Mouse (Mus musculus) MEL (cell line): ENCODE results near the gene Cnot2. TPM values are rescaled to one million over a fixed set of nuclear protein-coding genes. Genes with fewer than 3 reads are reported as not detected.

Source experiments
- DNase-seq: peaks from one replicate; pipeline ENCODE4 v3.0.0; 2011; ENCODE audit warnings: low read depth, low spot score
- H3K27ac ChIP-seq: 2 replicates; pipeline ENCODE4 v1.5.1; 2012; ENCODE audit warnings: low read depth, mild to moderate bottlenecking, control low read depth, low read length, moderate library complexity; ENCODE audit not compliant: control insufficient read depth
- H3K27me3 ChIP-seq, 2 experiments: fragments of 150-350 bp in 1 of 2; sonication (generic) in 1 of 2; 2 replicates each; pipeline ENCODE4 v1.6.1; 2012; ENCODE audit warnings: low read length in 2 of 2, mild to moderate bottlenecking in 2 of 2, improper control_type of control experiment in 1 of 2, moderate library complexity in 1 of 2; ENCODE audit not compliant: insufficient read depth in 2 of 2, control insufficient read depth in 1 of 2
- H3K36me3 ChIP-seq, 2 experiments: 2 replicates each; pipeline ENCODE4 v1.6.1; 2012 to 2014; ENCODE audit warnings: low read length in 2 of 2, improper control_type of control experiment in 1 of 2, inconsistent platforms in 1 of 2, mild to moderate bottlenecking in 1 of 2; ENCODE audit not compliant: insufficient read depth in 2 of 2, control insufficient read depth in 1 of 2
- H3K4me1 ChIP-seq, 2 experiments: fragments of 150-350 bp in 1 of 2; sonication (generic) in 1 of 2; 2 replicates each; pipeline ENCODE4 v1.6.1; 2012; ENCODE audit warnings: low read length in 2 of 2, improper control_type of control experiment in 1 of 2, mild to moderate bottlenecking in 1 of 2; ENCODE audit not compliant: insufficient read depth in 2 of 2, control insufficient read depth in 1 of 2
- H3K4me3 ChIP-seq, 2 experiments: fragments of 150-350 bp in 1 of 2; sonication (generic) in 1 of 2; 2 replicates each; pipeline ENCODE4 v1.5.1; 2012; ENCODE audit warnings: low read depth in 2 of 2, low read length in 2 of 2, mild to moderate bottlenecking in 2 of 2, moderate library complexity in 2 of 2, control low read depth in 1 of 2, improper control_type of control experiment in 1 of 2; ENCODE audit not compliant: control insufficient read depth in 1 of 2, insufficient read depth in 1 of 2
- H3K79me2 ChIP-seq: 2 replicates; pipeline ENCODE4 v1.6.1; 2012; ENCODE audit warnings: mild to moderate bottlenecking, low read length, moderate library complexity; ENCODE audit not compliant: control insufficient read depth, poor library complexity, insufficient read depth
- H3K9ac ChIP-seq: 2 replicates; pipeline ENCODE4 v1.6.1; 2012; ENCODE audit warnings: low read depth, mild to moderate bottlenecking, control low read depth, low read length, moderate library complexity; ENCODE audit not compliant: control insufficient read depth, poor library complexity, severe bottlenecking
- H3K9me3 ChIP-seq: fragments of 150-350 bp; sonication (generic); replicated peaks from 2 replicates; pipeline ENCODE4 v1.6.1; 2012; ENCODE audit warnings: mild to moderate bottlenecking, low read length, improper control_type of control experiment, moderate library complexity; ENCODE audit not compliant: insufficient read depth
- BHLHE40 ChIP-seq: IDR thresholded peaks from 2 replicates; pipeline ENCODE4 v1.6.1; 2012; ENCODE audit warnings: low read depth, mild to moderate bottlenecking, inconsistent platforms, low read length, improper control_type of control experiment, borderline replicate concordance
- CTCF ChIP-seq, 3 experiments: IDR thresholded peaks in 2 of 3; conservative IDR thresholded peaks in 1 of 3; 2 replicates each; pipeline ENCODE4 v1.5.1; 2011 to 2012; ENCODE audit warnings: low read length in 3 of 3, low read depth in 2 of 3, mild to moderate bottlenecking in 2 of 3, improper control_type of control experiment in 1 of 3, inconsistent platforms in 1 of 3, mixed read lengths in 1 of 3, moderate library complexity in 1 of 3; ENCODE audit not compliant: control insufficient read depth in 1 of 3, insufficient read depth in 1 of 3, poor library complexity in 1 of 3, severe bottlenecking in 1 of 3
- E2F4 ChIP-seq: IDR thresholded peaks from 2 replicates; pipeline ENCODE4 v1.6.1; 2011; ENCODE audit warnings: low read depth, low read length, improper control_type of control experiment, borderline replicate concordance
- ELF1 ChIP-seq: IDR thresholded peaks from 2 replicates; pipeline ENCODE4 v1.6.1; 2014; ENCODE audit warnings: low read depth, mild to moderate bottlenecking, inconsistent platforms, low read length, improper control_type of control experiment, moderate library complexity
- EP300 ChIP-seq, 2 experiments: IDR thresholded peaks; 2 replicates each; pipeline ENCODE4 v1.6.1; 2011; ENCODE audit warnings: improper control_type of control experiment in 2 of 2, low read length in 2 of 2, low read depth in 1 of 2, mild to moderate bottlenecking in 1 of 2
- ETS1 ChIP-seq: IDR thresholded peaks from 2 replicates; pipeline ENCODE4 v1.6.1; 2012; ENCODE audit warnings: low read depth, mild to moderate bottlenecking, inconsistent platforms, low read length, improper control_type of control experiment, moderate library complexity
- JUND ChIP-seq: IDR thresholded peaks from 2 replicates; pipeline ENCODE4 v1.6.1; 2011; ENCODE audit warnings: low read depth, mild to moderate bottlenecking, improper control_type of control experiment, low read length
- MEF2A ChIP-seq: IDR thresholded peaks from 2 replicates; pipeline ENCODE4 v1.6.1; 2014; ENCODE audit warnings: low read depth, mild to moderate bottlenecking, inconsistent platforms, low read length, improper control_type of control experiment; ENCODE audit not compliant: poor library complexity, insufficient replicate concordance, severe bottlenecking; ENCODE audit errors: extremely low read depth
- MYC ChIP-seq: IDR thresholded peaks from 2 replicates; pipeline ENCODE4 v1.6.1; 2011; ENCODE audit warnings: low read depth, mild to moderate bottlenecking, low read length, improper control_type of control experiment, moderate library complexity
- NELFE ChIP-seq: IDR thresholded peaks from 2 replicates; pipeline ENCODE4 v1.6.1; 2011; ENCODE audit warnings: low read depth, low read length, improper control_type of control experiment
- NRF1 ChIP-seq: IDR thresholded peaks from 2 replicates; pipeline ENCODE4 v1.6.1; 2014; ENCODE audit warnings: low read depth, mild to moderate bottlenecking, inconsistent platforms, low read length, improper control_type of control experiment, moderate library complexity; ENCODE audit not compliant: poor library complexity, insufficient read depth, severe bottlenecking
- POLR2A ChIP-seq, 2 experiments: IDR thresholded peaks; 2 replicates each; pipeline ENCODE4 v1.6.1; 2011 to 2012; ENCODE audit warnings: low read length in 2 of 2, mild to moderate bottlenecking in 2 of 2, control low read depth in 1 of 2, improper control_type of control experiment in 1 of 2, low read depth in 1 of 2, moderate library complexity in 1 of 2; ENCODE audit not compliant: control insufficient read depth in 1 of 2, insufficient read depth in 1 of 2, poor library complexity in 1 of 2
- POLR2AphosphoS2 ChIP-seq: IDR thresholded peaks from 2 replicates; pipeline ENCODE4 v1.6.1; 2011; ENCODE audit warnings: low read length, improper control_type of control experiment
- POLR2AphosphoS5 ChIP-seq: IDR thresholded peaks from 2 replicates; pipeline ENCODE4 v1.6.1; 2012; ENCODE audit warnings: low read depth, borderline replicate concordance, mild to moderate bottlenecking, inconsistent platforms, low read length, moderate library complexity, mixed read lengths
- RCOR1 ChIP-seq: IDR thresholded peaks from 2 replicates; pipeline ENCODE4 v1.6.1; 2012; ENCODE audit warnings: low read depth, mild to moderate bottlenecking, inconsistent platforms, low read length, improper control_type of control experiment
- SIN3A ChIP-seq: IDR thresholded peaks from 2 replicates; pipeline ENCODE4 v1.6.1; 2012; ENCODE audit warnings: low read length, improper control_type of control experiment, inconsistent platforms
- TAL1 ChIP-seq: IDR thresholded peaks from 2 replicates; pipeline ENCODE4 v1.6.1; 2012; ENCODE audit warnings: mild to moderate bottlenecking, inconsistent platforms, low read length, moderate library complexity, mixed read lengths
- USF1 ChIP-seq: IDR thresholded peaks from 2 replicates; pipeline ENCODE4 v1.6.1; 2014; ENCODE audit warnings: low read depth, mild to moderate bottlenecking, inconsistent platforms, low read length, improper control_type of control experiment, moderate library complexity
- USF2 ChIP-seq, 2 experiments: IDR thresholded peaks; 2 replicates each; pipeline ENCODE4 v1.6.1; 2011 to 2012; ENCODE audit warnings: improper control_type of control experiment in 2 of 2, low read length in 2 of 2, borderline replicate concordance in 1 of 2, inconsistent platforms in 1 of 2, low read depth in 1 of 2, mild to moderate bottlenecking in 1 of 2; ENCODE audit not compliant: insufficient read depth in 1 of 2
- ZC3H11A ChIP-seq: IDR thresholded peaks from 2 replicates; pipeline ENCODE4 v1.6.1; 2012; ENCODE audit warnings: low read depth, mild to moderate bottlenecking, inconsistent platforms, low read length, improper control_type of control experiment
- polyA plus RNA-seq, 2 experiments: library from polyadenylated mRNA; stranded (reverse) in 1 of 2; unstranded in 1 of 2; fragments of >175 nt in 1 of 2; fragments of >200 nt in 1 of 2; gene quantifications; 2 replicates each; pipeline versions ENCODE4 v1.2.1 to v1.2.4; 2012; ENCODE audit warnings: low replicate concordance in 2 of 2, low read depth in 1 of 2; ENCODE audit not compliant: insufficient read length in 2 of 2, insufficient read depth in 1 of 2, missing spikeins in 1 of 2
- total RNA-seq: library from RNA; depleted of rRNA; stranded (reverse); fragments of 300-350 nt; gene quantifications from 2 replicates; pipeline ENCODE4 v1.2.3, GENCODE M21; 2012

Cnot2 gene
- total and polyA plus RNA-seq, 3 experiments: 84.3 to 554 (median 88.8) TPM

DNA sequence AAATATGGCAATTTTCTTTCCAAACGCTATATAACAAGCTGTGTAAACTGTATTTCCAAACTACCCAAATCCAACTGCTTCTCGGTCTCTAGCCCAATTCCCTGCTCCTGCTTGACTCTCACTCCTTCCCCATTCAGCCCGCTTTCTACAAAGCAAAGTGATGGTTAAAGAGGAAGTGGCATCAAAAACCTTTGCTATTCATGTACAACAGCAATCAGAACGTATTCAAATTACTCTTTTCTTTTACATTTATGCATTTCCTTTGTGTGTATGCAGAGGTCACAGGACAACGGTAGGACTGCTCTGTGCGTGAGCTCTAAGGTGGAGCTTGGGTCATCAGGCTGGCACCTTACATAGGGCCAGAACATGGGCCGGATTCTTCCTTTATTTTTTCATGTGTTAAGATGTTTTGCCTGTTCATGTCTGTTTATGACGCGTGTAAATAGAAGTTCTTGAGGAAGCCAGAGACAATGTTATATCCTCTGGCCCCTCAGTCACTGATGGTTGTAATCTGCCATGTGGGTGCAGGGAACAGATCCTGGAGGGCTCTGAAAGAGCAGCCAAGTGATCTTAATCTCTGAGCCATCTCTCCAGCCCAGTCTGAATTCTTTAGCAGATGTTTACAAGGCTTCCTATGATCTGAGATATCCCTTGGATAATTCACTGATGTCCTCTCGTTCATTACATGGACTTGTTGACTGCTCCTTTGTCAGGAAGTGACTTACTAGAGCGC lies 68.6 kb downstream of the Cnot2 start:
- Histone ChIP-seq H3K27me3 (no peaks in the 10 kb centered on the region), H3K79me2 (peaks cover 11% of the 10 kb centered on the region; the same call in 1 of the 2 replicates), H3K4me1 (peaks cover 11 to 18% of the 10 kb centered on the region in 2 experiments), H3K9me3 (no peaks in the 10 kb centered on the region), H3K36me3 (peaks cover 2 to 34% of the 10 kb centered on the region in 2 experiments)
- DNase-seq: no peak
- TF ChIP-seq TAL1 (no peak), NELFE (no peak), MEF2A (no peak), NRF1 (no peak), ZC3H11A (no peak), USF2 (IDR thresholded peaks at IDR 0.05; ENCODE audit: borderline replicate concordance in 1 of 2, insufficient read depth in 1 of 2, low read depth in 1 of 2, low read length in 2 of 2) (no peak), USF1 (no peak), ETS1 (no peak), JUND (no peak)
- TF ChIP-seq, all 39 proteins: peak for 0
- H3K9ac ChIP-seq: no peak overlapping the region
- no peak overlapping the region for H3K27ac ChIP-seq
- H3K4me3 ChIP-seq: no peak overlapping the region

DNA sequence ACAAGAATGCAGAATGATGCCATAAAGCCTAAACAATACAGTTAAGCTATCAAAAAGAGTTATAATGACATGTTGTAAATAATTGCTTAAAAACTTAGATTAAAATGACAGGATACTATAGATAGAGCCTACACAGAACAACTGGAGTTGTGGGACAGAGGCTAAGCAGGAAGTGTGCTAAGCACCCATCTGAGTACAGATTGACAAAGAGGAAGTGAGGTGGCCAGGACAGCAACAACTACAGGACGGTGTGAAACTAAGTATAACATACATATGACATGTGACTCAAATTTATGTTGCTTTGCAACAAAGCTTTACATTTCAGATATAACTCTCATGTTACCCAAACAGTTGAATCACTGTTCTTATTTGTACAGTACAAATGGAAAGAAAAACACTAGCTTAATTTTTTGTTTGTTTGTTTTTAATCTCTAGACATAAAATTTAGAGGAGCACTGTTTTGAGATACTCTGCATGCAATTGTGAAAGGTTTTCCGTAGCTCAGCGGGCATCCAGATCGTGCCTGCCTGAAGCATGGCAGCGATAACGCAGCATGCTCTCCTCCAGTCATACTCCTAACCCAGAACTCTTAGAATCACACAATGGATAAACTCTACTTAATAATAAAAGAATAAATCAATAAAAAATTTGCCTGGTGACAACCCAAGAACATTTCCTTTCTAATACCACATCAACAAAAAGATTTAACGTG lies 75.9 kb downstream of the Cnot2 start:
- H3K4me1 ChIP-seq: peaks cover 2% of the 10 kb centered on the region in 2 experiments; a peak in 3 of 4 replicates
- H3K4me3 ChIP-seq: no peak overlapping the region
- no peak overlapping the region; the same call in 1 of the 2 replicates for H3K27ac ChIP-seq
- H3K79me2 ChIP-seq: peaks cover 3% of the 10 kb centered on the region; the same call in 1 of the 2 replicates
- no peaks in the 10 kb centered on the region for H3K9me3 ChIP-seq
- peaks cover 8 to 12% of the 10 kb centered on the region in 2 experiments for H3K36me3 ChIP-seq
- H3K9ac ChIP-seq: no peak overlapping the region
- TF ChIP-seq E2F4 (no peak), EP300 (IDR thresholded peaks at IDR 0.05; ENCODE audit: low read depth in 1 of 2, low read length in 2 of 2) (peak in 1 of 2 experiments; percentile 46; a peak in 1 of 4 replicates), BHLHE40 (no peak), SIN3A (no peak; the same call in 1 of the 2 replicates), ELF1 (peak; percentile 65), ETS1 (peak; percentile 24; the same call in 1 of the 2 replicates), NRF1 (no peak), POLR2AphosphoS5 (no peak), POLR2A (IDR thresholded peaks at IDR 0.05; ENCODE audit: control insufficient read depth in 1 of 2, insufficient read depth in 1 of 2, low read depth in 1 of 2, low read length in 2 of 2, poor library complexity in 1 of 2) (no peak), CTCF (IDR thresholded peaks at IDR 0.05 in 2 of 3, conservative IDR thresholded peaks at IDR 0.05 in 1 of 3; ENCODE audit: control insufficient read depth in 1 of 3, insufficient read depth in 1 of 3, low read depth in 2 of 3, low read length in 3 of 3, poor library complexity in 1 of 3, severe bottlenecking in 1 of 3) (no peak), JUND (no peak), MYC (0 out of 2 replicates have a peak, but pooled peaks have one; percentile 46), RCOR1 (no peak), POLR2AphosphoS2 (no peak)
- TF ChIP-seq, all 39 proteins: peak for 4
- DNase-seq: peak; percentile 79
- no peaks in the 10 kb centered on the region for H3K27me3 ChIP-seq
